Mouse (Mus musculus) thymus, postnatal 0 days (tissue): ENCODE results near the gene Kansl3. TPM values are rescaled to one million over a fixed set of nuclear protein-coding genes. Genes with fewer than 3 reads are reported as not detected.

Source experiments
- DNase-seq: peaks from one replicate; pipeline ENCODE4 v3.0.0-alpha.2; 2015; ENCODE audit warnings: low spot score
- polyA plus RNA-seq: library from polyadenylated mRNA; unstranded; fragments of >200 nt; fragmentation: Nextera tagmentation; extraction: Ambion mirVana; gene quantifications from 2 replicates; pipeline ENCODE4 v1.2.1, GENCODE M21; 2015

Gene Kansl3
- polyA plus RNA-seq, 1 experiment from 2014 or later = 29.4 TPM

DNA sequence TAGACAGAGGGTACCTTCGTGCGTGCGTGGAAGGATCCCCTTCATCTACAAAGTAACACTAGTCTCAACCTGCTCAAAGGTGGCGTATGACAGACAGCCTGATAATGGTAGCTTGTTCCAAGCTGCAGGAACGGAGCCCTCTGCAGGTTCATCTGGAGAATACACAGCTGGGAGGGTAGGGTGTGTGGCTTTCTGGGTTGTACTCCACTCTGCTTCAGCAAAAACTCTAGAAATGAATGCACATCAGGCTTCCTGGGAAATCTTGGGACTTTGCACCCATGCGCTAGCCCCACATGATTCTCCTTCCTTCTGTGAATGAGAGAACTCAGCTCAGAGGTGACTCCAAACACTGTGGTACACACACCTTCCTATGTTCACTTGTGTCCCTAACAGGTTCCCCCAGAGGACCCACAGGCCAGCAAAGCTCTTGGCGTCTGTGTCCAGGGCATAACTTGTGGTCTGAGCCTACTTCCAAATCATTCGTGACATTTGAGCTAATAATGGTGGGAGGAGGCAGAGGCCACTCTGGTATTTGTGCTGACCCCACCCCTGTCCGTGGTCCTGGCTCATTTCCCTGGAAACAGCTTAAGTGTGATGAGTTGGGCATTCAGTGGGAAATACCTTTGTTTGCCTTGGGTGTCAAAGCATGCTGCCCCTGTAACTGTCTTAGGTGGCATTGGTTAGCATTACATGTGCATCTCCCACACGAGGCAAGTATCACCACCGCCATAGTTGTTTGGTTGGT lies 47.0 kb downstream of the Kansl3 start:
- DNase-seq = peak; percentile 42

DNA sequence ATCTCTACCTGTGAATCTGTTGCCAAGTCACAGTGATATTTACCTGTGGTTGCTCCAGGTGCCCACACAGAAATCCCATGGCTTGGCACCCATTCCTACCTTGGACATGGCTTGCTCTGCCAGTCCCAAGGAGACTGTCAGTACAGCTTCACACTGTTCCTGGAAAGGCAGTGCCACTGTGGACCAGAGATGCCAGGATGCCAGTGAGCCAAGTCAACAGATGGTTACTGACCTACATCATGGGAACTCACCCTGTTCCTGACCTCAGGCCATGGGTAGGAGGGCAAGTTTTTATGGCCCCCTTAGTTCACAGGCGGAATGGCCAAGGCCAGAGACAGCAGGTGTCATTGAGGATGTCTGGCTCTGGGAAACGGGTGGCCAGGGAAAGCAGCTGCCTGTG lies 47.8 kb downstream of the Kansl3 start:
- no peak for DNase-seq

DNA sequence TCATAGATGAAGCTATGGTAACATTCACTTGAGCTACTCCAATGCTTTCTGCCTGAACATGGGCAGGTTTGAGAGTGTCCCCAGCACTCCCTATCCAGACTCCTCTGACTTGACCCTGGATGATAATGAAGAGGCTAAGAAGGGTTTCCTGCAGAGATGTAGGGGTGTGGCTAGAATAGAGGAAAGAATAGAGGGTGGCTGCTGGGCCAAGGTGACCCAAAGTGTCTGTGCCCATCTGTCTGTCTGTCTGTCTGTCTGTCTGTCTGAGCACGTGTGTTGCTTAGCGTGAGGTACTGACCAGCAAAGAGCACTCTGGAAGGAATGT lies 53.2 kb downstream of the Kansl3 start:
- DNase-seq = no peak

DNA sequence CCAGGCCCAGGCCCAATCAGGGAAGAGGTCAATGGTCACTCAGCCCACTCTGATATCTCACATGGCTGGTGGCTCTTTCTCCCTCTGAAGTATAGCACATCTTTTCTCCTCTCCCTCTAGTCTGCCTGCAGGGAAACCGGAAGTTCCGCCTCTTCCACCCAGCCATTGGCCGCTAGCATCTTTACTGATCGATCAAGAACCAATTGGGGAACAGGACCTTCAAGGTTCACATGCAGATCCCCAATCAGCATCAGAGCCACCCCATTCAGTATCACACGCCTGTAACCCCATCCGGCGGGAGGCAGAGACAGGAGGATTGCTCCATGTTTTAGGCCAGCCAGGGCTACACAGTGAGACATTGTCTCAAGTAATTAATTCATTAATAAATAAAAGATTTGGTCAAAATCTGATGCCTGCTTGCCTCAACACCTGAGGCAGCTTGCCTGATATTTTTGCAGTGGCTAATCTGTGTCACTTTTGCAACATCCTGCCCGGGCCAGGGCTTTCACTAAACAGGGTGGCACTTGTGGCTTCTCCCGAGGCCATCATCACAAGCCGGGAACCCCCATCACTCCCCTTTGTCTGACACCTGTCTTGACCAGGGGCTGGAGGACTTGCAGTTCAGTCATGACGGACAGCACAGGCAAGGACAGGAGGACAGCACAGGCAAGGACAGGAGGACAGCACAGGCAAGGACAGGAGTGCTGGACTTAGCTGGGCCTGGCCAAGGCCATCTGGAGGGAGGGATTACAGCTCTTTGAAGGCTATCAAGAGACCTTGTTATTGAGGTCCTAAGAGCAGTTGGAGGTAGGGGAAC lies 53.8 kb downstream of the Kansl3 start:
- DNase-seq = no peak

DNA sequence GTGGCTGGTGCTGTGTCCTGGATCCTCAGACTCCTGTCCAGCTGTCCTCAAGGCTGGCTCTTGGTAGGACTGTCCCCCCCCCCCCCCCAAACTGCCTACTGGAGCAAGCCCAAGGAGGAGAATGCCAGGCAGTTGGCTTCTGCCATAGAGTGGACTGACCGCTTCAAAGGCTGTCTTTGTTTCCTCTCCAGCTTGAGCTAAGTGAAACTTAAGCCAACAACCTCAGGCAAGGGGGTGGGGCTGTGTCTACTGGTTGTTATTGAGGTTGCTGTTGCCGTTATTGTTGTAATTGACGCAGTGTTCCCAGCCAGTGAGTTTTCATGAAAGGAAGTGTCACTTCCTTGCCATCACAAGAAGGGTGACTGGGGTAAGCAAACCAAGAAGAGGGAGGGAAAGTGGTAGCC lies 59.5 kb downstream of the Kansl3 start:
- DNase-seq = peak; percentile 56

DNA sequence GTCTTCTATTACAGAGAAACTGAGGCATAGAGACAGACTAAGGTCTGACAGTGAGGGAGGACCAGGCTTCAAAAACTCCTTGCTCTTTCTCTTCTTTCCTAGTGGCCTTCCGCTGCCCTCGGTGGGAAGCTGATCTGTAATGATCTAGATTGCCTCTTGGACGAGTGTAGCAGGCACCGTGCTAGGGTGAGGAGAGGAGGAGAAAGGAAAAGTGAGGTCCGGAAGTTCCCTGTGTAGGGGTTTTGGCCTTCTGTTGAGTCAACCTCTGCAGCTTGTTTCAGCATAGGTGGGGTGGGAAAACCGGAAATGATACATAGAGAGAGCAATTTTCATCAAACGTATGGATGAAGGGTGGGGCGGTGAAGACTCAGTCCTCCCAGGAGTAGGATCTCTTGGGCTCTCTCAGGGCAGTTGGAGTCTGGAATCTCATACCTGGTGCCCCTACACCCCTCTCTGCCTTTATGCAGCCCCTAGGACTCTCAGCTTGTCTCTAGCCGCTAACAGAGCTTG lies 60.0 kb downstream of the Kansl3 start:
- peak; percentile 25 for DNase-seq

DNA sequence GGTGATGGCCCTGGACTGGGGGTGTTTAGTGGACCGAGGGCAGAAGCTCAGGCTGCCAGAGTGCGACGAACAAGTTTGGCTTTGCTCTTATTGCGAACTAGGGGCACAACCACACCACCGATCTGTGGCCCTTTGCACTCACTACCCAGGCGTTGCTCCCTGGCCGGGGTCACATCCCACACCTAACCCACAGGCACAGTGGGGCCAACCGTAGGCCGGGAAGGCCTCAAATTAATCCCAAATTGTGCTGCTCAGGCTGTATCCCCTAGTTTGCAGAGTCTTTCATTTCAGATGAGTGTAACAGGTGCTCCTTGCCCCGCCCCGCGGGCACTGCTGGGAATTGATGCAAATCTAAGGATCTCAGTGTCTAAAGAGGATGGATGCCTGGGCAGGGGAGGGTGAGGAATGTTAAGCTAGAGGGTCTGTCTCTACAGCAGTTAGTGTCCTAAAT lies 60.5 kb downstream of the Kansl3 start:
- DNase-seq = peak; percentile 34

DNA sequence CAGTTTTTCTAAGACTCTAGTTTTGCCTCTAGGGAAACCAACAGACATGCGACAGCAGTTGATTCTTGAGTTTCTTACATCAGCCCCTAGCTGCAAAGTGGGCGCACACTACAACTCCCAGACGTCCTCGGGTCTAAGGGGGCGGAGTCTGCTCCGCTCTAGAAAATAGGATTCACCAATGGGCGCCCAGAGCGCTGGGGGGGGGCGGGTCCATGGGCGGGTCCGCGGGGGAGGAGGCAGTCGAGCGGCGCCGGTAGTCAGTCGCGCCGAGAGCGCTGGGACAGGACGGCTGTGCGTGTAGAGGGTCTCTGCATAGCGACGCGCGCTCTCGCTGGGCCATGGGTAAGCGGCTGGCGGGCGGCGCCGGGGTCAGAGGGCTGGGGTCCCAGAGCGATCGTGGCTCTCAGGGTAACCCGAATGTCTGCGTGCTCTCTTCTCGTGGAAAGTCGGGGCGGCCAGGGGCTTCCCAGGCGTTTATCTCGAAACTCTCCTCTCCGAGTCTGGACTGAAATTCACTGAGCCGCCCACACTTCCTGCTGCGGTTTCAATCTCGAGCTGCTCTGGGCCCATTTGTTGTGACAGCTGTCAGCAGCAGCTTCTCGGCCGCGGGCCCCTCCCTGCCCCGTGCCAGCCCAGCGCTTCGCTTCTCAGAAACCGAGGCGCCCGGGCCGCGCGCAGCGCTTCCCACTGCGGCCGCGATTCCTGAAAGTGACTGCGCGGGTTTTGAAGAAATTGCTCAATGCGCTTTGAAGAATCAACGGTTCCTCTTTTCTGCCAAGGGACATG lies 61.3 kb downstream of the Kansl3 start, which contains the start of gene Arid5a:
Gene Arid5a (plus strand): TSS at position 239 of the 786 bp plus-strand sequence.
- peak; percentile 96 for DNase-seq

DNA sequence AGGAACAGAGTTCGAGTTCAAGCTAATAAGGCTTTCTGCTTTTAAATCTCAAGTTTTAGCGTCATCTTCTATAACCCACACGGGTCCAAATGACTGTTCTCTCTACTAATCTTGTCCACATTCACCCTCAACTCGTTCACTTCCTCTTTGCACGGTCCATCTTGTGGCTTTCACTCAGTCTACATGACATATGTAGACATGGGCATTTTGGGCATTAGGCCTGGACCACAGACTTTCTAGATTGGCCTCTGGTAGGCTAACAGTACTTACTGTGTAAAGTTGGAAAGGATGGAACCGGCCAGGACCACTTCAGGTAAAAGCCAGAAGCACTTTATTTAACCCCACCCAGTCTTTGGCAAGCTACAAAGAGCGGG lies 61.9 kb downstream of the Kansl3 start:
- no peak for DNase-seq

DNA sequence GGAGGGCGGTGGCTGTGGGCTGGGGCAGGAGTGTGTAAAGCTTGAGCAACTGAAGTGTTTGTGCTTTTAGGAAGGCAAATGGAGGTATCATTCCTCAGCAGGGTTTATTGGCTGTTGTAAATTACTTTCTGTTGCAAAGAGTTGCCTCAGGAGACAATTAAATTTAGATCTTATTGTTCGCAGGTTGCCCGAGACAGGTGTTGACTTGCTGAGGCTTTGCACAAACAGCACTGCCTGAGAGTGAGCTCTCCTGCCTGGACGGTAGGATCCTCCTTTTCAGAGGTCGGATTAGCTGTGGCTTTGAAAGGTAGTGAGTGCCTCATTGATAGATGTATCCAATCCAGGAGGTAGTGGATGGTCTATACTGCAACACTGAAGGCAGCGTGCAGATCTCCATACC lies 62.9 kb downstream of the Kansl3 start:
- DNase-seq = no peak

DNA sequence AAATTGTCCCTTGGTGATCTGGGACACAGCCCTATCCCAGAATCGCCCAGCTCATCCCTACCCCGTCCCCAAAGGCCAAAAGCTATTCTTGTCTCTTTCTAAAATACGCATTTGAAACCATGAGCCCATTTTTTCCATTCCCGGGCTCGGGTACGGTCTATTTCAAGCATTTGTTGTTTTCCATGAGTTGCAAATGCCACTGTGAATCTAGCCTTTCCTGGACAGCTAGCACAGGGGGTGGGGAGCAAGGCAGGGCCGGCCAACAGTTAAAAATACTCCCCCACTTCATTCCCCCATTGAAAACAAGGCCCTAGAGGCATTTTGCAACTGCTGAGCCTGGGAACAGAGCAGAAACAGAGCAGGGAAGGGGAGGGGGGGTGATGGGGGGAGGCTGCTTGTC lies 64.2 kb downstream of the Kansl3 start:
- DNase-seq = no peak

DNA sequence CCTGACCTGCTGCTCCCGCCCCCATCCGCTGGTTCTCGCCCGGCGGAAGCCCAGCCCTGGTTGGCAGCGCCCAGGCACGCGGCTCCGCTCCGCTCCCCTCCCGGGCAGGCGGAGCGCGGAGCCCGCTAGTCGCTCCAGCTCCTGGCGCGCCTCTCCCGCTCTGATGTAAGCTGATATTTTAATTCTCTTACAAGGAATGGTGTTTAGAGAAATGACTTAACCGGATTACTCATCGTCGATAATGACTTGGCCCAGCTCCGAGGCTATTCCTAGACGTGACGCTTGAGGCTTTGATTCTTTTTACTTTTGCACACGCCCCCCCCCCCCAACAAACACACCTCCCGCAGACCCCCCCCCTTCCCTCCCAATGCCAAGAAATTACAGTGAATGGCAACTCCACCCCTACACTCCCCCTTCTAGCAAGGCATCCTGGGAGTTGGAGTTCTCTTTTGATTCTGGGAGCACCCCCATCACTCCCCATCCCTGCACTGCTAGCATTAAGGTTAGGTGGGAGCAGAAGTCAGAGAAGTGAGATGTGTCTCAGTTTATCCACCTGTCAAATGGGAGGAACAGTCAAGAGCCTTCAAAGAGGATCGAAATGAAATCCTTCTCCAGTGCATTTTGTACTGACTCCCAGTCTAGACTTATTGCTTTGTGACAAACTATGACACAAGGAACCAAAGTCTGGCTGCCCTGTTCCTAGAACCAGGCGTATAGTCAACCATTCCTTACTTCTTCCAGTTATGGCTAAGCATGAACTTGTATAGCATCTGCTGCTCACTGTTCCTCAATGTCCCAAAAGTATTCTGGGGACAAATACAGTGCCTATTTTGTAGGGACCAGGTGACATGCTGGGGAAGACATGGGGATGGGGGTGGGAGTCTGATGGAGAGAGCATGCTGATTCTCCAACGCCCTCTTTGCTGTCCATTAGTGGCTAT lies 65.3 kb downstream of the Kansl3 start:
- DNase-seq = peak; percentile 31

DNA sequence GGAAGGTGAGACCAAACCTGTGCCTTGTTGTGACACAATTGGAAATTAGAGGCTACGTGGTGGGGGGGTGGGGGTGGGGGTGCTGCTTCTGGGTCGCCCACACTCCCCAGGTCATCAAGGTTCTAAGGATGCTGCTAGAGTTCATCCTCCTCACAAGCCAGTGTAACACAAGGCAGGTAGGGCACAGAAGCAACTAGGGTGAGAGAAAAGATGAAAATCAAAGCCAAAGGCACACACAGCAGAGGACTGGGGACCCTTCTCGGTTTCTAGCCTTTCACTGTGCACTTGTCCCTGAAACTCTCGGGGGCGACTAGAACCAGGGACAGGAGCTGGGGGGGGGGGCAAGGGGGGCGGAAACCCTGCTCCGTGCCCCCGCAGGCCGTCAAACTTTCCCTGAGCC lies 66.0 kb downstream of the Kansl3 start:
- DNase-seq = no peak

DNA sequence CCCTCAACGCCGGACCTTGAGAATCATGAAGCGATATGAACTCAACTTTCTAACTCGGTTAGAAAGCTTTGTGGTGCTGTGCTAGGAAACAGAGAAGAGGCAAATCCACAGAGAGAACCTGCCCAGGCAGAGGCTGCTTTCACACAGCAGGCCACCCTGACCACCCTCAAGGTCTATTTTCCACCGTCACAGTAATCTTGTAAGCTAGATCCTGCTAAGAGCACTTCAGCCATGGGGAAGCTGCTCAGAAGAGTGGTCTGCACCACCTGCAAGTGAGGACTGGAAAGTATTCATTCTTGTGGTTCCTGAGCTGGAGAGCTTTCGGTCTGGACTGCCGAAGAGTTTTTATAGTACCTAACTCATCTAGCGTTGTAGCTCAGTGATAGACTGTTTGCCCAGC lies 66.7 kb downstream of the Kansl3 start:
- DNase-seq = no peak

DNA sequence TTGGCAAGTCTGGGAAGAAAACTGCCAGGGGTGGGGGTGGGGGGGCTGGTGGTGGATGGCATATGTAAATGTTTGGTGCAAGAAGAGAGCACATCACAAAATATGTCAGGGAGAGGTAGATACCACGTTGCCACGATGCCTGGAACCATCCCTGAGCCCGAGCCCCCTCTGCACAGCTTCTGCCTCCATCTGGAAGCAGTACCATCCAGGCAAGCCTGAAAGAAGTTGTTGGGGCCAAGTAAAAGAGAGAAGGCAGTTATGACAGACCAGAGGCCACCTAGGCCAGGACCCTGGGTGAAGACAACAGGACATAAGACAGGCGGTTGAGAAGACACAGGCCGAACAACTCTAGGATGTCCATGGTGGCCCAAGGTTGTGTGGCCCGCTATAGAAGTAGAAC lies 68.5 kb downstream of the Kansl3 start:
- DNase-seq = no peak

DNA sequence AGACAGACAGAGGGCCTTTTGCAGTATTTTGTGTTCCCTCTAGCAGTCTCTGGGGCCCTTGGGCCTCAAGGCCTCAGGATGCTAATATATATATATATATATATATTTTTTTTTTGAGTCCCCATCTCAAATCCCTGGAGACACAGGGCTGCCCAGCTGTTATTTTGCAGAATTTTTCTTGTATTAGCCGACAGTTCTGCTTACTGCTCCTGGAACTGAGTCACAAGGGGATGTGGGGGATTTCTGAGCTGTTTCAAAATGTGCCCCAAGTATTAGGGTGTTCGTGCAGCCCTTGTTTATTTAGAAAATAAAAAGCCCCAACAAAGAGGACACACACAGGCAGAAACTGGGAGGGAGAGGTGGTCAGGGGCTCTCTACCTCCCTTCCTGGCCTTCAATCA lies 69.3 kb downstream of the Kansl3 start:
- no peak for DNase-seq

DNA sequence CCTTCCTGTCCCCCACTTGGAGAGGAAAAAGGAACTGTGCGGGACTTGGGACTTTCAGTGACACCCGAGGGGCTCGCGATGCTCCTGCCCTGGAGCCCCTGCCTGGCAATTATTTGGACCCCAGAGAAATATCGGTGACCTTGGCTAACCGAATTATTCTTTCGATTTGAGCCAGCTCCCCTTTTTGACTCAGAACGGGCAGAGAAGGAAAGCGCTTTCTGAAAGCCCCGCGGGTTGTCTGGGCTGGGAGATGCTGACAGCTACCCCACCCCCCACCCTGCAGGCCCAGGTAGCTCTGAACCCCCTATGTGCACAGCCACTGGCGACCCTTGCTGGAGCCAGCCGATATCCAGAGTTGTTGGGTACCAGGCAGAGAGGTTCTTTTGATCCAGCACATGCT lies 69.9 kb downstream of the Kansl3 start:
- no peak for DNase-seq

DNA sequence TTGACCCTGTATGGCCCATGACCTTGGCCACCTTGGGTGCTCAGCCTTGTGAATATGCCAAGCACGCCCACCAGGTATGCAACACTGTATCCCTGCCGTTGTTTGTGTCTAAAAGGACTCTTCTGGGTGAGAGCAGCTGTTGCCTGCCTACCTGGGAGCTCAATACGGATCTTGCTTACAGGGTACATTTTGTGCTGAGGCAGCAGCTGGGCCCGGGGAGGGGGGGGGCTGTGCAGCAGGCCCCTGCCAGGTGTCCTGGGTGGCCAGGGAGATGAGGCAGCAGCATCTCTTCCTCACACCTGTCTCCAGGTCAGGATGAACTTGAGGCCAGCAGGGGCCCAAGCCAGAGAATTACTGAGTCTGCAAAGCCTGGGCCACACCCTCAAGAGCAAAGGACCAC lies 70.9 kb downstream of the Kansl3 start:
- no peak for DNase-seq

DNA sequence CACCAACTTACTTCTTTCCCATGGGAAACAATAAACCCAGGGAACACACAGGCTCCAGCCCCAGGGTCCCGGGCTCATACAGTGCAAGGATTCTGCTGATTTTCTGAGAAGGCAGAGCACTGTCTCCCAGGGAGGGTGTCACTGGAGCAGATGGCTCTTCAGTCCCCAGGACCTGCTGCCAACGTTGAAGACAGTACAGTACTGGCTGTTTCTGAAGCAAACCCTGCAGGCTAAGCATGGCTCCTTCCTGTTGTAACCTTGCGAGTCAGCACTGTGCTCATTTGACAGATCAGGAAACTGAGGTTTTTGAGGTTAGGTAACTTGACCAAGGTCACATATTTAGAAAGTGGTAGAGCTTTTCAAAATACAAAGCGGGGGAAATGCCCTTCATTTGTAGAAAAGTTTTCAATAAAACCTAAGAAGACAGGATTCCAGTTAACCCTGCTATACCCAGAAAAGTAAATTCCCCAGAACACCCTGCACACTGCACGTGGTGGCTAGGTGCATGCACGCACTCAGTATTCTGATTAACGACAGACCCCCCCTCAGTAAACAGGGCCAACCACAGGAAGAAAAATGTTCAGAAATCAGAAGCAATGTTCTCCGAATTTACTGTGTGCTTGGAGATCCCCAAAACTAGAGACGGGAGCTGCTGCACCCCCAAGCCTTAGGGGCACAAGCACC lies 72.4 kb downstream of the Kansl3 start:
- peak; percentile 54 for DNase-seq

DNA sequence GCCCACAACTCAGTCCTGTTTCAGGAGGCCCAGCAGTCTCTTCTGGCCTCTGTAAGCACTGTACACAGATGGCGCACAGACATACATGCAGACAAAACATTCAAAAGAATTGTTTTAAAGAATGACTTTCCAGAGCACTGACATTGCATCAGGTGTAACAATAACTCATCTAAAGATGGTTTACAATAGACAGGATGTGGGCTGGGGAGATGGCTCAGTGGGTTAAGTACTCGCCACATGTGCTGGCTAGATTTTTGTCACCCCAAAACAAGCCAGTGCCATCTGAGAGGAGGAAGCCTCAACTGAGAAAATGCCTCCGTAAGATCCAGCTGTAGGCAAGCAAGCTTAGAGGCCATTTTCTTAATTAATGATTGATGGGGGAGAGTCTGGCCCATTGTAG lies 74.6 kb downstream of the Kansl3 start:
- peak; percentile 83 for DNase-seq
